Comparison of ENCODE assay signal across 9 mouse cellular contexts in genomic region chr16:95823803-95824202, GRCm38 (mm10).
A peak's percentile ranks its signal among the peaks of the same experiment; 100 is the strongest.
DNase-seq lines count a peak whose midpoint lies in the region; ATAC-seq and TF ChIP-seq lines count a peak whose summit lies in the region.
"Had no signal": no experiment of that assay in that cellular context is flagged by ENCODE, and none has a peak within 500 bp of the region (broad histone marks: within the 10 kb centered on the region; RNA-seq: fewer than 3 reads in every experiment).

No protein-coding gene starts in this region.

- H3K36me3 ChIP-seq in intestine, embryonic 14.5 days (ENCODE audit: control insufficient read depth, insufficient read depth, low read length) = no peaks in the 10 kb centered on the region
- no peaks in the 10 kb centered on the region for H3K36me3 ChIP-seq in intestine, postnatal 0 days (ENCODE audit: control insufficient read depth, insufficient read depth)
- H3K36me3 ChIP-seq in thymus, adult 2 months (ENCODE audit: control insufficient read depth, insufficient read depth, low read length) = no peaks in the 10 kb centered on the region

- H3K9me3 ChIP-seq in intestine, embryonic 14.5 days (ENCODE audit: control insufficient read depth, low read length) = no peaks in the 10 kb centered on the region
- H3K9me3 ChIP-seq in intestine, postnatal 0 days (ENCODE audit: control insufficient read depth) = no peaks in the 10 kb centered on the region

- no peak overlapping the region for H3K9ac ChIP-seq in intestine, embryonic 14.5 days (ENCODE audit: low read length)
- H3K9ac ChIP-seq in intestine, postnatal 0 days (ENCODE audit: low read depth, low read length) = no peak overlapping the region

- DNase-seq in intestine, embryonic 14.5 days (ENCODE audit: low spot score) = no peak
- DNase-seq in thymus, adult 2 months = no peak
- DNase-seq in thymus, postnatal 0 days (ENCODE audit: low spot score) = no peak
- DNase-seq in induced T-regulatory cell, adult 2 months (ENCODE audit: low read depth) = peak; percentile 20
- peak; percentile 58 for DNase-seq in thymus, postnatal 4 days
- no peak for DNase-seq in retina, embryonic 14.5 days (ENCODE audit: low spot score)
- DNase-seq in cerebellum, postnatal 4 days (ENCODE audit: low spot score in 2 of 2) = no peak

- H3K27me3 ChIP-seq in intestine, embryonic 14.5 days (replicated peaks; ENCODE audit: control insufficient read depth, insufficient read depth, low read length) = no peaks in the 10 kb centered on the region
- H3K27me3 ChIP-seq in intestine, postnatal 0 days (replicated peaks; ENCODE audit: control insufficient read depth, insufficient read depth, low read length) = no peaks in the 10 kb centered on the region
- no peaks in the 10 kb centered on the region for H3K27me3 ChIP-seq in thymus, adult 2 months (ENCODE audit: control insufficient read depth, insufficient read depth, low read length)

- H3K4me2 ChIP-seq in intestine, embryonic 14.5 days (ENCODE audit: low read length) = no peak overlapping the region
- H3K4me2 ChIP-seq in intestine, postnatal 0 days (replicated peaks; ENCODE audit: low read depth) = no peak overlapping the region

- no peak for TF ChIP-seq CTCF in intestine, postnatal 0 days (IDR thresholded peaks at IDR 0.05; ENCODE audit: low read depth)
- no peak for TF ChIP-seq CTCF in thymus, adult 2 months (IDR thresholded peaks at IDR 0.05; ENCODE audit: borderline replicate concordance, control insufficient read depth, extremely low read depth, insufficient read depth, low read length, poor library complexity)

- H3K4me3 ChIP-seq in intestine, embryonic 14.5 days (ENCODE audit: low read depth, low read length) = no peak overlapping the region
- no peak overlapping the region for H3K4me3 ChIP-seq in intestine, postnatal 0 days (ENCODE audit: low read depth, low read length)
- H3K4me3 ChIP-seq in thymus, adult 2 months (ENCODE audit: control insufficient read depth, insufficient read depth, low read length) = no peak overlapping the region
- H3K4me3 ChIP-seq: megakaryocyte, embryonic 14.5 days had no signal

- H3K4me1 ChIP-seq in intestine, embryonic 14.5 days (replicated peaks; ENCODE audit: control insufficient read depth, insufficient read depth, low read length) = peaks cover 25% of the 10 kb centered on the region
- H3K4me1 ChIP-seq in intestine, postnatal 0 days (replicated peaks; ENCODE audit: control insufficient read depth, insufficient read depth, low read length) = peaks cover 3% of the 10 kb centered on the region
- H3K4me1 ChIP-seq in thymus, adult 2 months (replicated peaks; ENCODE audit: control insufficient read depth, insufficient read depth, low read length) = peaks cover 60% of the 10 kb centered on the region

- H3K27ac ChIP-seq in intestine, embryonic 14.5 days (ENCODE audit: low read depth) = peak overlapping the region; percentile 76
- no peak overlapping the region for H3K27ac ChIP-seq in intestine, postnatal 0 days (ENCODE audit: low read depth, low read length)
- peak overlapping the region; percentile 79 for H3K27ac ChIP-seq in thymus, adult 2 months (ENCODE audit: control insufficient read depth, insufficient read depth, low read length)

- TF ChIP-seq POLR2A in thymus, adult 2 months (IDR thresholded peaks at IDR 0.05; ENCODE audit: control insufficient read depth, extremely low read depth, insufficient read depth, low read length, poor library complexity) = no peak

- no peak for ATAC-seq in intestine, embryonic 14.5 days (replicated peaks; ENCODE audit: low FRiP score, low TSS enrichment, low read depth)
- no peak for ATAC-seq in intestine, postnatal 0 days

- 50% methylated on average over 6 of the region's 6 CpGs for WGBS in intestine, embryonic 14.5 days
- 60% methylated on average over 6 of the region's 6 CpGs for whole genome bisulfite sequencing in intestine, postnatal 0 days
- WGBS in thymus, adult 2 months = 76% methylated on average over 6 of the region's 6 CpGs

Comparison
In these comparisons a context has a peak if more than half of its experiments do, and no peak if none do; other contexts are left out.
1. DNase-seq: peak in induced T-regulatory cell, adult 2 months (single experiment) and thymus, postnatal 4 days (single experiment); none in intestine, embryonic 14.5 days (single experiment), thymus, adult 2 months (single experiment), thymus, postnatal 0 days (single experiment), retina, embryonic 14.5 days (single experiment) and cerebellum, postnatal 4 days (0 of 2).